Mouse (Mus musculus): ENCODE measurements around the gene Tenm4. TPM values are rescaled to one million over a fixed set of nuclear protein-coding genes. Genes with fewer than 3 reads are reported as not detected.

The Tenm4 gene
- total and polyA plus RNA-seq, 2 experiments from 2014 or later = 1.4 to 5.9 TPM

GRCm38 (mm10) chr7:96835313-96835712 is 664.3 kb downstream of the Tenm4 start:
- no peak overlapping the region for H3K4me3 ChIP-seq (ENCODE audit: low read depth, low read length)
- H3K9ac ChIP-seq (replicated peaks; ENCODE audit: low read depth, low read length) = no peak overlapping the region
- no peak overlapping the region for H3K27ac ChIP-seq (ENCODE audit: low read depth)
- no peaks in the 10 kb centered on the region for H3K36me3 ChIP-seq (replicated peaks; ENCODE audit: control insufficient read depth, insufficient read depth, low read length)
- no peak overlapping the region for H3K4me2 ChIP-seq (ENCODE audit: low read depth, low read length)
- no peak for DNase-seq (ENCODE audit: low spot score)
- TF ChIP-seq CTCF (IDR thresholded peaks at IDR 0.05; ENCODE audit: low read depth) (no peak), EP300 (IDR thresholded peaks at IDR 0.05; ENCODE audit: low read depth) (no peak)
- H3K9me3 ChIP-seq (replicated peaks; ENCODE audit: control insufficient read depth, low read length) = no peaks in the 10 kb centered on the region
- H3K4me1 ChIP-seq (ENCODE audit: control insufficient read depth, insufficient read depth) = peaks cover 13% of the 10 kb centered on the region; the same call in 1 of the 2 replicates
- no peak for ATAC-seq (ENCODE audit: insufficient read depth, low read depth)
- no peaks in the 10 kb centered on the region for H3K27me3 ChIP-seq (ENCODE audit: control insufficient read depth, insufficient read depth, low read length)
- 65% methylated on average over 2 of the region's 2 CpGs for WGBS

- H3K27me3 ChIP-seq (ENCODE audit: control insufficient read depth, insufficient read depth, low read length) = no peaks in the 10 kb centered on the region
- WGBS = 85% methylated on average over 8 of the region's 8 CpGs
- no peak overlapping the region for H3K4me3 ChIP-seq (ENCODE audit: low read depth, low read length)
- DNase-seq (ENCODE audit: low spot score) = no peak
- no peak overlapping the region for H3K4me2 ChIP-seq (ENCODE audit: low read depth, low read length)
- H3K4me1 ChIP-seq (ENCODE audit: control insufficient read depth, insufficient read depth) = peaks cover 6% of the 10 kb centered on the region; the same call in 1 of the 2 replicates
- ATAC-seq (ENCODE audit: insufficient read depth, low read depth) = no peak
- TF ChIP-seq CTCF (IDR thresholded peaks at IDR 0.05; ENCODE audit: low read depth) = no peak
- TF ChIP-seq EP300 (IDR thresholded peaks at IDR 0.05; ENCODE audit: low read depth) = no peak
- no peak overlapping the region for H3K27ac ChIP-seq (ENCODE audit: low read depth)
- H3K36me3 ChIP-seq (replicated peaks; ENCODE audit: control insufficient read depth, insufficient read depth, low read length) = no peaks in the 10 kb centered on the region
- H3K9me3 ChIP-seq (replicated peaks; ENCODE audit: control insufficient read depth, low read length) = no peaks in the 10 kb centered on the region
- no peak overlapping the region for H3K9ac ChIP-seq (replicated peaks; ENCODE audit: low read depth, low read length)
These were observed 667.3 kb downstream of the Tenm4 start for GRCm38 (mm10) chr7:96838271-96838841.

- TF ChIP-seq EP300 (IDR thresholded peaks at IDR 0.05; ENCODE audit: low read depth) (no peak), CTCF (IDR thresholded peaks at IDR 0.05; ENCODE audit: low read depth) (no peak)
- no peak for DNase-seq (ENCODE audit: low spot score)
- Histone ChIP-seq H3K4me2 (ENCODE audit: low read depth, low read length) (no peak overlapping the region), H3K27me3 (ENCODE audit: control insufficient read depth, insufficient read depth, low read length) (no peaks in the 10 kb centered on the region), H3K4me1 (ENCODE audit: control insufficient read depth, insufficient read depth) (peaks cover 6% of the 10 kb centered on the region; the same call in 1 of the 2 replicates), H3K36me3 (replicated peaks; ENCODE audit: control insufficient read depth, insufficient read depth, low read length) (no peaks in the 10 kb centered on the region), H3K27ac (ENCODE audit: low read depth) (no peak overlapping the region), H3K9me3 (replicated peaks; ENCODE audit: control insufficient read depth, low read length) (no peaks in the 10 kb centered on the region), H3K4me3 (ENCODE audit: low read depth, low read length) (no peak overlapping the region), H3K9ac (replicated peaks; ENCODE audit: low read depth, low read length) (no peak overlapping the region)
- no peak for ATAC-seq (ENCODE audit: insufficient read depth, low read depth)
- 83% methylated on average over 4 of the region's 4 CpGs for WGBS
These were observed 667.9 kb downstream of the Tenm4 start for GRCm38 (mm10) chr7:96838926-96839325.

DNA sequence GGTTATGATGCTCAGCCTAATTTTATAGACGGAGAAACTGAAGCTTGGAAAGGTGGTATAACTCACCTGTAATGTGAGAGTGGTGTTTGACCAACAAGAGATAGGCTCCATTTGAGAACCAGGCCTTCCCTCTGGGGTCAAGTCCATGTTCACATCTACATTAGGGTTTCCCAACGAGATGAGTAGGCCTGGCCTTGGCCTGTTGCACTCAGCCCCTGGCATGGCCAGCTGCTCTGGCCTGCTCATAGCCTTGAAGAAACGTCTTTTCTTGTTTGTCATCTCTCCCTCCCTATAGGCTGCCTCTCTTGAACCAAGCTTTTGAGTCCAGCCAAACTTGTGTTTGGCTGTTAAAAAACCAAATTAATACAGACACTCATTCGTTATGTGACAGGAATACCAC is 668.5 kb downstream of the Tenm4 start:
- Histone ChIP-seq H3K27me3 (ENCODE audit: control insufficient read depth, insufficient read depth, low read length) (no peaks in the 10 kb centered on the region), H3K36me3 (replicated peaks; ENCODE audit: control insufficient read depth, insufficient read depth, low read length) (no peaks in the 10 kb centered on the region), H3K4me1 (ENCODE audit: control insufficient read depth, insufficient read depth) (peaks cover 4% of the 10 kb centered on the region; the same call in 1 of the 2 replicates), H3K9me3 (replicated peaks; ENCODE audit: control insufficient read depth, low read length) (no peaks in the 10 kb centered on the region), H3K4me2 (ENCODE audit: low read depth, low read length) (no peak overlapping the region), H3K9ac (replicated peaks; ENCODE audit: low read depth, low read length) (no peak overlapping the region), H3K27ac (ENCODE audit: low read depth) (no peak overlapping the region), H3K4me3 (ENCODE audit: low read depth, low read length) (no peak overlapping the region)
- ATAC-seq (ENCODE audit: insufficient read depth, low read depth) = no peak
- no peak for DNase-seq (ENCODE audit: low spot score)
- TF ChIP-seq CTCF (IDR thresholded peaks at IDR 0.05; ENCODE audit: low read depth) = no peak
- 78% methylated on average over 4 of the region's 4 CpGs for WGBS

GRCm38 (mm10) chr7:96842477-96843255 is 671.6 kb downstream of the Tenm4 start:
- Histone ChIP-seq H3K9me3 (replicated peaks; ENCODE audit: control insufficient read depth, low read length) (no peaks in the 10 kb centered on the region), H3K27me3 (ENCODE audit: control insufficient read depth, insufficient read depth, low read length) (no peaks in the 10 kb centered on the region), H3K4me1 (ENCODE audit: control insufficient read depth, insufficient read depth) (no peaks in the 10 kb centered on the region), H3K4me3 (ENCODE audit: low read depth, low read length) (no peak overlapping the region), H3K9ac (replicated peaks; ENCODE audit: low read depth, low read length) (no peak overlapping the region), H3K4me2 (ENCODE audit: low read depth, low read length) (no peak overlapping the region), H3K36me3 (replicated peaks; ENCODE audit: control insufficient read depth, insufficient read depth, low read length) (no peaks in the 10 kb centered on the region), H3K27ac (ENCODE audit: low read depth) (no peak overlapping the region)
- no peak for ATAC-seq (ENCODE audit: insufficient read depth, low read depth)
- no peak for DNase-seq (ENCODE audit: low spot score)
- TF ChIP-seq EP300 (IDR thresholded peaks at IDR 0.05; ENCODE audit: low read depth) = no peak
- no peak for TF ChIP-seq CTCF (IDR thresholded peaks at IDR 0.05; ENCODE audit: low read depth)
- WGBS = 82% methylated on average over 12 of the region's 12 CpGs

Data from heart, postnatal 0 days (tissue).